In genomic region chr10:128587120-128587519, GRCm38 (mm10) we compare ENCODE assay signal across 8 mouse cellular contexts. TPM values are rescaled to one million over a fixed set of nuclear protein-coding genes. Genes with fewer than 3 reads are reported as not detected.
A peak's percentile ranks its signal among the peaks of the same experiment; 100 is the strongest.
DNase-seq lines count a peak whose midpoint lies in the region; ATAC-seq and TF ChIP-seq lines count a peak whose summit lies in the region.

No protein-coding gene starts in this region.

- peak overlapping the region; percentile 24; the same call in 1 of the 2 replicates for H3K27ac ChIP-seq in hindbrain, embryonic 12.5 days
- H3K27ac ChIP-seq in hindbrain, embryonic 16.5 days (ENCODE audit: low read depth, low read length): no peak overlapping the region
- peak overlapping the region; percentile 92 for H3K27ac ChIP-seq in embryonic facial prominence, embryonic 15.5 days (replicated peaks)
- no peak overlapping the region for H3K27ac ChIP-seq in neural tube, embryonic 12.5 days

- peak overlapping the region; percentile 2; the same call in 1 of the 2 replicates for H3K4me2 ChIP-seq in hindbrain, embryonic 12.5 days (replicated peaks)
- no peak overlapping the region for H3K4me2 ChIP-seq in hindbrain, embryonic 16.5 days (ENCODE audit: low read length)
- H3K4me2 ChIP-seq in embryonic facial prominence, embryonic 15.5 days (replicated peaks): peak overlapping the region; percentile 83
- H3K4me2 ChIP-seq in neural tube, embryonic 12.5 days (replicated peaks): peak overlapping the region; percentile 84

- 31% methylated on average over 4 of the region's 4 CpGs for WGBS in hindbrain, embryonic 12.5 days
- WGBS in hindbrain, embryonic 16.5 days: 44% methylated on average over 4 of the region's 4 CpGs
- WGBS in embryonic facial prominence, embryonic 15.5 days: 23% methylated on average over 4 of the region's 4 CpGs
- 48% methylated on average over 4 of the region's 4 CpGs for WGBS in neural tube, embryonic 12.5 days

- H3K27me3 ChIP-seq in hindbrain, embryonic 12.5 days: peaks cover 72% of the 10 kb centered on the region
- H3K27me3 ChIP-seq in hindbrain, embryonic 16.5 days (replicated peaks; ENCODE audit: control insufficient read depth, insufficient read depth, low read length): peaks cover 42% of the 10 kb centered on the region
- peaks cover 23% of the 10 kb centered on the region for H3K27me3 ChIP-seq in E14TG2a.4 (ENCODE audit: insufficient read depth, low read length)
- peaks cover 32% of the 10 kb centered on the region for H3K27me3 ChIP-seq in embryonic facial prominence, embryonic 15.5 days
- peaks cover 44% of the 10 kb centered on the region for H3K27me3 ChIP-seq in neural tube, embryonic 12.5 days (replicated peaks)

- H3K9ac ChIP-seq in hindbrain, embryonic 12.5 days: 0 out of 2 replicates have a peak overlapping the region, but pooled peaks have one; percentile 19
- H3K9ac ChIP-seq in hindbrain, embryonic 16.5 days (ENCODE audit: low read depth, low read length): no peak overlapping the region
- H3K9ac ChIP-seq in embryonic facial prominence, embryonic 15.5 days: no peak overlapping the region
- no peak overlapping the region for H3K9ac ChIP-seq in neural tube, embryonic 12.5 days

- ATAC-seq in hindbrain, embryonic 12.5 days (ENCODE audit: low FRiP score): no peak
- ATAC-seq in hindbrain, embryonic 16.5 days: no peak
- ATAC-seq in embryonic facial prominence, embryonic 15.5 days (ENCODE audit: insufficient number of reproducible peaks, low FRiP score, low TSS enrichment, low read depth): no peak
- ATAC-seq in neural tube, embryonic 12.5 days (ENCODE audit: low FRiP score, low read depth): no peak
- ATAC-seq in frontal cortex, adult (ENCODE audit: low TSS enrichment): no peak
- no peak for ATAC-seq in megakaryocyte progenitor cell, adult 5-6 weeks (replicated peaks; ENCODE audit: poor library complexity)

- no peak for DNase-seq in layer of hippocampus, adult 9-10 months (ENCODE audit: low spot score)

- no peaks in the 10 kb centered on the region for H3K9me3 ChIP-seq in hindbrain, embryonic 12.5 days (replicated peaks)
- no peaks in the 10 kb centered on the region for H3K9me3 ChIP-seq in hindbrain, embryonic 16.5 days (ENCODE audit: control insufficient read depth, low read length)
- H3K9me3 ChIP-seq in E14TG2a.4 (ENCODE audit: low read length): no peaks in the 10 kb centered on the region
- no peaks in the 10 kb centered on the region for H3K9me3 ChIP-seq in embryonic facial prominence, embryonic 15.5 days (replicated peaks)
- H3K9me3 ChIP-seq in neural tube, embryonic 12.5 days: no peaks in the 10 kb centered on the region

- no peak for TF ChIP-seq CTCF in E14TG2a.4 (conservative IDR thresholded peaks at IDR 0.05; ENCODE audit: low read length)

- H3K36me3 ChIP-seq in hindbrain, embryonic 12.5 days: no peaks in the 10 kb centered on the region
- no peaks in the 10 kb centered on the region for H3K36me3 ChIP-seq in hindbrain, embryonic 16.5 days (ENCODE audit: control insufficient read depth, insufficient read depth, low read length)
- H3K36me3 ChIP-seq in E14TG2a.4 (ENCODE audit: insufficient read depth, low read length): 0 out of 2 replicates have a peak, but pooled peaks cover 3% of the 10 kb centered on the region
- H3K36me3 ChIP-seq in embryonic facial prominence, embryonic 15.5 days: no peaks in the 10 kb centered on the region
- H3K36me3 ChIP-seq in neural tube, embryonic 12.5 days: no peaks in the 10 kb centered on the region

- no peak overlapping the region for H3K4me3 ChIP-seq in hindbrain, embryonic 12.5 days
- no peak overlapping the region for H3K4me3 ChIP-seq in hindbrain, embryonic 16.5 days (ENCODE audit: low read length)
- H3K4me3 ChIP-seq in E14TG2a.4 (replicated peaks; ENCODE audit: low read length): peak overlapping the region; percentile 98; the same call in 1 of the 2 replicates
- H3K4me3 ChIP-seq in embryonic facial prominence, embryonic 15.5 days (replicated peaks): peak overlapping the region; percentile 64
- no peak overlapping the region for H3K4me3 ChIP-seq in neural tube, embryonic 12.5 days

- H3K4me1 ChIP-seq in hindbrain, embryonic 12.5 days: peaks cover 9% of the 10 kb centered on the region
- peaks cover 9% of the 10 kb centered on the region for H3K4me1 ChIP-seq in hindbrain, embryonic 16.5 days (ENCODE audit: control insufficient read depth, insufficient read depth, low read depth, low read length)
- peaks cover 78% of the 10 kb centered on the region for H3K4me1 ChIP-seq in E14TG2a.4 (replicated peaks; ENCODE audit: low read depth, low read length)
- H3K4me1 ChIP-seq in embryonic facial prominence, embryonic 15.5 days: peaks cover 41% of the 10 kb centered on the region
- peaks cover 8% of the 10 kb centered on the region; the same call in 1 of the 2 replicates for H3K4me1 ChIP-seq in neural tube, embryonic 12.5 days

RNA-seq across cellular contexts. Expression of gene Erbb3, which starts 2.3 kb away (rescaled TPM):
- polyA plus RNA-seq in hindbrain, embryonic 12.5 days (2016; fragmentation: Nextera tagmentation; extraction: Ambion mirVana): 9.8 and 11.7 TPM in 2 replicates
- 1.3 and 1.6 TPM in 2 replicates for polyA plus RNA-seq in hindbrain, embryonic 16.5 days (2015; fragmentation: Nextera tagmentation; extraction: Ambion mirVana)
- 23.9 and 25.8 TPM in 2 replicates for polyA plus RNA-seq in embryonic facial prominence, embryonic 15.5 days (2015; fragmentation: Nextera tagmentation; extraction: Ambion mirVana)
- polyA plus RNA-seq in neural tube, embryonic 12.5 days (2016; fragmentation: Nextera tagmentation; extraction: Ambion mirVana): 14.6 and 16.0 TPM in 2 replicates
- 2.1 and 2.9 TPM in 2 replicates for total RNA-seq in megakaryocyte progenitor cell, adult 5-6 weeks (2015)
- 1.7 and 2.1 TPM in 2 replicates for total RNA-seq in megakaryocyte progenitor cell, adult 5-6 weeks (2017)

RNA-seq across cellular contexts. Expression of gene Pa2g4, which starts 21.3 kb away (rescaled TPM):
- polyA plus RNA-seq in hindbrain, embryonic 12.5 days (2016; fragmentation: Nextera tagmentation; extraction: Ambion mirVana): 140 and 143 TPM in 2 replicates
- 128 and 130 TPM in 2 replicates for polyA plus RNA-seq in hindbrain, embryonic 16.5 days (2015; fragmentation: Nextera tagmentation; extraction: Ambion mirVana)
- 186 and 189 TPM in 2 replicates for polyA plus RNA-seq in embryonic facial prominence, embryonic 15.5 days (2015; fragmentation: Nextera tagmentation; extraction: Ambion mirVana)
- polyA plus RNA-seq in neural tube, embryonic 12.5 days (2016; fragmentation: Nextera tagmentation; extraction: Ambion mirVana): 155 and 156 TPM in 2 replicates
- 504 and 526 TPM in 2 replicates for total RNA-seq in megakaryocyte progenitor cell, adult 5-6 weeks (2015)
- 351 and 437 TPM in 2 replicates for total RNA-seq in megakaryocyte progenitor cell, adult 5-6 weeks (2017)

RNA-seq across cellular contexts. Expression of gene Rpl41, which starts 38.0 kb away (rescaled TPM):
- polyA plus RNA-seq in hindbrain, embryonic 12.5 days (2016; fragmentation: Nextera tagmentation; extraction: Ambion mirVana): 2,172 and 2,716 TPM in 2 replicates
- 2,004 and 2,091 TPM in 2 replicates for polyA plus RNA-seq in hindbrain, embryonic 16.5 days (2015; fragmentation: Nextera tagmentation; extraction: Ambion mirVana)
- 4,202 and 4,259 TPM in 2 replicates for polyA plus RNA-seq in embryonic facial prominence, embryonic 15.5 days (2015; fragmentation: Nextera tagmentation; extraction: Ambion mirVana)
- polyA plus RNA-seq in neural tube, embryonic 12.5 days (2016; fragmentation: Nextera tagmentation; extraction: Ambion mirVana): 2,521 and 2,605 TPM in 2 replicates
- total RNA-seq in megakaryocyte progenitor cell, adult 5-6 weeks (2015): 3,654 and 3,864 TPM in 2 replicates
- total RNA-seq in megakaryocyte progenitor cell, adult 5-6 weeks (2017): 3,114 and 3,805 TPM in 2 replicates

RNA-seq across cellular contexts. Expression of gene Rps26, which starts 39.4 kb away (rescaled TPM):
- polyA plus RNA-seq in hindbrain, embryonic 12.5 days (2016; fragmentation: Nextera tagmentation; extraction: Ambion mirVana): 418 and 515 TPM in 2 replicates
- 296 and 313 TPM in 2 replicates for polyA plus RNA-seq in hindbrain, embryonic 16.5 days (2015; fragmentation: Nextera tagmentation; extraction: Ambion mirVana)
- 833 and 868 TPM in 2 replicates for polyA plus RNA-seq in embryonic facial prominence, embryonic 15.5 days (2015; fragmentation: Nextera tagmentation; extraction: Ambion mirVana)
- 471 and 498 TPM in 2 replicates for polyA plus RNA-seq in neural tube, embryonic 12.5 days (2016; fragmentation: Nextera tagmentation; extraction: Ambion mirVana)
- total RNA-seq in megakaryocyte progenitor cell, adult 5-6 weeks (2015): 2,069 and 2,075 TPM in 2 replicates
- 838 and 883 TPM in 2 replicates for total RNA-seq in megakaryocyte progenitor cell, adult 5-6 weeks (2017)

RNA-seq across cellular contexts. Expression of gene Zc3h10, which starts 39.5 kb away (rescaled TPM):
- 20.8 TPM in 2 replicates for polyA plus RNA-seq in hindbrain, embryonic 12.5 days (2016; fragmentation: Nextera tagmentation; extraction: Ambion mirVana)
- 16.7 and 17.0 TPM in 2 replicates for polyA plus RNA-seq in hindbrain, embryonic 16.5 days (2015; fragmentation: Nextera tagmentation; extraction: Ambion mirVana)
- 15.8 and 16.0 TPM in 2 replicates for polyA plus RNA-seq in embryonic facial prominence, embryonic 15.5 days (2015; fragmentation: Nextera tagmentation; extraction: Ambion mirVana)
- 18.9 and 20.3 TPM in 2 replicates for polyA plus RNA-seq in neural tube, embryonic 12.5 days (2016; fragmentation: Nextera tagmentation; extraction: Ambion mirVana)
- 5.9 and 6.7 TPM in 2 replicates for total RNA-seq in megakaryocyte progenitor cell, adult 5-6 weeks (2015)
- total RNA-seq in megakaryocyte progenitor cell, adult 5-6 weeks (2017): 10.2 and 13.3 TPM in 2 replicates

Comparison
In these comparisons a context has a peak if more than half of its experiments do, and no peak if none do; other contexts are left out.
1. H3K27ac ChIP-seq: peak in hindbrain, embryonic 12.5 days (single experiment) and embryonic facial prominence, embryonic 15.5 days (single experiment); none in hindbrain, embryonic 16.5 days (single experiment) and neural tube, embryonic 12.5 days (single experiment).
2. H3K4me3 ChIP-seq: peak in E14TG2a.4 (single experiment) and embryonic facial prominence, embryonic 15.5 days (single experiment); none in hindbrain, embryonic 12.5 days (single experiment), hindbrain, embryonic 16.5 days (single experiment) and neural tube, embryonic 12.5 days (single experiment).